Mouse (Mus musculus) bone marrow macrophage, adult 2 months (primary cell): Measurements from ENCODE around the gene Cldn9. TPM values are rescaled to one million over a fixed set of nuclear protein-coding genes. Genes with fewer than 3 reads are reported as not detected.

Source experiments
- H3K27ac ChIP-seq: 2 replicates; pipeline ENCODE4 v1.5.1; 2012; ENCODE audit warnings: low read depth, low read length; ENCODE audit not compliant: insufficient read depth
- H3K4me1 ChIP-seq: 2 replicates; pipeline ENCODE4 v1.6.1; 2012; ENCODE audit warnings: low read length; ENCODE audit not compliant: control insufficient read depth, insufficient read depth
- H3K4me3 ChIP-seq: 2 replicates; pipeline ENCODE4 v1.5.1; 2012; ENCODE audit warnings: mild to moderate bottlenecking, low read length, moderate library complexity; ENCODE audit not compliant: insufficient read depth
- CTCF ChIP-seq: IDR thresholded peaks from 2 replicates; pipeline ENCODE4 v1.5.1; 2012; ENCODE audit warnings: low read depth, mild to moderate bottlenecking, low read length, moderate library complexity
- POLR2A ChIP-seq: IDR thresholded peaks from 2 replicates; pipeline ENCODE4 v1.6.1; 2012; ENCODE audit warnings: mild to moderate bottlenecking, low read depth, low read length, borderline replicate concordance
- polyA plus RNA-seq: library from polyadenylated mRNA; stranded (reverse); fragments of >200 nt; gene quantifications from 2 replicates; pipeline ENCODE4 v1.2.4, GENCODE M21; 2012; ENCODE audit not compliant: missing spikeins, insufficient read depth, insufficient read length

Gene Cldn9
- polyA plus RNA-seq, 1 experiment, result not detected

GRCm38 (mm10) chr17:23681086-23681485 is 2.7 kb downstream of the Cldn9 start:
- Histone ChIP-seq H3K4me1 (peaks cover 3% of the 10 kb centered on the region; the same call in 1 of the 2 replicates), H3K27ac (no peak overlapping the region), H3K4me3 (no peak overlapping the region)
- no peak for TF ChIP-seq POLR2A

- TF ChIP-seq POLR2A (no peak), CTCF (no peak)
- Histone ChIP-seq H3K4me3 (no peak overlapping the region), H3K27ac (no peak overlapping the region), H3K4me1 (peaks cover 9% of the 10 kb centered on the region)
These were observed 3.5 kb downstream of the Cldn9 start for GRCm38 (mm10) chr17:23680336-23680735.

GRCm38 (mm10) chr17:23679127-23679835 is 4.5 kb downstream of the Cldn9 start, which contains the start of gene Cldn6:
TSS of gene Cldn6 (plus strand) at chr17:23679249.
- TF ChIP-seq CTCF, result no peak
- TF ChIP-seq POLR2A, result no peak
- no peak within 1 kb of the TSS for H3K27ac ChIP-seq
- H3K4me3 ChIP-seq, result no peak within 1 kb of the TSS
- peaks cover 14% of the 10 kb centered on the region for H3K4me1 ChIP-seq

- H3K4me1 ChIP-seq, result peaks cover 17% of the 10 kb centered on the region
- TF ChIP-seq CTCF, result no peak
- TF ChIP-seq POLR2A, result no peak
- H3K27ac ChIP-seq, result peak within 1 kb of the TSS; percentile 24; the same call in 1 of the 2 replicates
- H3K4me3 ChIP-seq, result peak within 1 kb of the TSS; percentile 74
These were observed 6.6 kb downstream of the Cldn9 start, which contains the start of gene Tnfrsf12a for GRCm38 (mm10) chr17:23677236-23677679. TSS of gene Tnfrsf12a (minus strand) at chr17:23677468.

- Histone ChIP-seq H3K4me3 (peak overlapping the region; percentile 74), H3K4me1 (peaks cover 17% of the 10 kb centered on the region), H3K27ac (0 out of 2 replicates have a peak overlapping the region, but pooled peaks have one; percentile 7)
- TF ChIP-seq POLR2A (no peak), CTCF (no peak)
These were observed 7.3 kb downstream of the Cldn9 start for GRCm38 (mm10) chr17:23676473-23677031.

GRCm38 (mm10) chr17:23675564-23676281 is 8.1 kb downstream of the Cldn9 start:
- TF ChIP-seq POLR2A, result no peak
- TF ChIP-seq CTCF, result no peak
- Histone ChIP-seq H3K4me3 (peak overlapping the region; percentile 74), H3K4me1 (peaks cover 17% of the 10 kb centered on the region), H3K27ac (peak overlapping the region; percentile 17)

- H3K4me3 ChIP-seq, result no peak overlapping the region
- TF ChIP-seq POLR2A, result no peak
- peaks cover 17% of the 10 kb centered on the region for H3K4me1 ChIP-seq
These were observed 8.7 kb downstream of the Cldn9 start for GRCm38 (mm10) chr17:23675127-23675526.

GRCm38 (mm10) chr17:23674271-23674952 is 9.4 kb downstream of the Cldn9 start:
- TF ChIP-seq POLR2A, result no peak
- TF ChIP-seq CTCF, result no peak
- peaks cover 17% of the 10 kb centered on the region for H3K4me1 ChIP-seq
- H3K4me3 ChIP-seq, result peak overlapping the region; percentile 69
- no peak overlapping the region for H3K27ac ChIP-seq

More at GRCm38 (mm10) chr17:23675127-23675526, 8.7 kb downstream of the Cldn9 start:
- no peak overlapping the region for H3K27ac ChIP-seq

- H3K4me1 ChIP-seq, result peaks cover 17% of the 10 kb centered on the region
- H3K27ac ChIP-seq, result peak within 1 kb of the TSS; percentile 74
These were observed 10.3 kb downstream of the Cldn9 start, which contains the start of the genes Hcfc1r1 and Thoc6 for GRCm38 (mm10) chr17:23673424-23674073. TSS of gene Hcfc1r1 (plus strand) at chr17:23673596. TSS of gene Thoc6 (minus strand) at chr17:23673882.

More at GRCm38 (mm10) chr17:23673424-23674073, 10.3 kb downstream of the Cldn9 start, which contains the start of the genes Hcfc1r1 and Thoc6:
- no peak for TF ChIP-seq POLR2A
- no peak for TF ChIP-seq CTCF
- peak within 1 kb of the TSS; percentile 69 for H3K4me3 ChIP-seq
